Mouse (Mus musculus) MEL (cell line): Measurements from ENCODE around the gene Rsf1. TPM values are rescaled to one million over a fixed set of nuclear protein-coding genes. Genes with fewer than 3 reads are reported as not detected.
A peak's percentile ranks its signal among the peaks of the same experiment; 100 is the strongest.

Experiments used
- DNase-seq: peaks from one replicate; pipeline ENCODE4 v3.0.0; 2011; ENCODE audit warnings: low read depth, low spot score
- H3K27ac ChIP-seq: 2 replicates; pipeline ENCODE4 v1.5.1; 2012; ENCODE audit warnings: low read depth, mild to moderate bottlenecking, control low read depth, low read length, moderate library complexity; ENCODE audit not compliant: control insufficient read depth
- H3K27me3 ChIP-seq, 2 experiments: fragments of 150-350 bp in 1 of 2; sonication (generic) in 1 of 2; 2 replicates each; pipeline ENCODE4 v1.6.1; 2012; ENCODE audit warnings: low read length in 2 of 2, mild to moderate bottlenecking in 2 of 2, improper control_type of control experiment in 1 of 2, moderate library complexity in 1 of 2; ENCODE audit not compliant: insufficient read depth in 2 of 2, control insufficient read depth in 1 of 2
- H3K36me3 ChIP-seq, 2 experiments: 2 replicates each; pipeline ENCODE4 v1.6.1; 2012 to 2014; ENCODE audit warnings: low read length in 2 of 2, improper control_type of control experiment in 1 of 2, inconsistent platforms in 1 of 2, mild to moderate bottlenecking in 1 of 2; ENCODE audit not compliant: insufficient read depth in 2 of 2, control insufficient read depth in 1 of 2
- H3K4me1 ChIP-seq, 2 experiments: fragments of 150-350 bp in 1 of 2; sonication (generic) in 1 of 2; 2 replicates each; pipeline ENCODE4 v1.6.1; 2012; ENCODE audit warnings: low read length in 2 of 2, improper control_type of control experiment in 1 of 2, mild to moderate bottlenecking in 1 of 2; ENCODE audit not compliant: insufficient read depth in 2 of 2, control insufficient read depth in 1 of 2
- H3K4me3 ChIP-seq, 2 experiments: fragments of 150-350 bp in 1 of 2; sonication (generic) in 1 of 2; 2 replicates each; pipeline ENCODE4 v1.5.1; 2012; ENCODE audit warnings: low read depth in 2 of 2, low read length in 2 of 2, mild to moderate bottlenecking in 2 of 2, moderate library complexity in 2 of 2, control low read depth in 1 of 2, improper control_type of control experiment in 1 of 2; ENCODE audit not compliant: control insufficient read depth in 1 of 2, insufficient read depth in 1 of 2
- H3K79me2 ChIP-seq: 2 replicates; pipeline ENCODE4 v1.6.1; 2012; ENCODE audit warnings: mild to moderate bottlenecking, low read length, moderate library complexity; ENCODE audit not compliant: control insufficient read depth, poor library complexity, insufficient read depth
- H3K9ac ChIP-seq: 2 replicates; pipeline ENCODE4 v1.6.1; 2012; ENCODE audit warnings: low read depth, mild to moderate bottlenecking, control low read depth, low read length, moderate library complexity; ENCODE audit not compliant: control insufficient read depth, poor library complexity, severe bottlenecking
- H3K9me3 ChIP-seq: fragments of 150-350 bp; sonication (generic); replicated peaks from 2 replicates; pipeline ENCODE4 v1.6.1; 2012; ENCODE audit warnings: mild to moderate bottlenecking, low read length, improper control_type of control experiment, moderate library complexity; ENCODE audit not compliant: insufficient read depth
- CTCF ChIP-seq, 3 experiments: IDR thresholded peaks in 2 of 3; conservative IDR thresholded peaks in 1 of 3; 2 replicates each; pipeline ENCODE4 v1.5.1; 2011 to 2012; ENCODE audit warnings: low read length in 3 of 3, low read depth in 2 of 3, mild to moderate bottlenecking in 2 of 3, improper control_type of control experiment in 1 of 3, inconsistent platforms in 1 of 3, mixed read lengths in 1 of 3, moderate library complexity in 1 of 3; ENCODE audit not compliant: control insufficient read depth in 1 of 3, insufficient read depth in 1 of 3, poor library complexity in 1 of 3, severe bottlenecking in 1 of 3
- ELF1 ChIP-seq: IDR thresholded peaks from 2 replicates; pipeline ENCODE4 v1.6.1; 2014; ENCODE audit warnings: low read depth, mild to moderate bottlenecking, inconsistent platforms, low read length, improper control_type of control experiment, moderate library complexity
- EP300 ChIP-seq, 2 experiments: IDR thresholded peaks; 2 replicates each; pipeline ENCODE4 v1.6.1; 2011; ENCODE audit warnings: improper control_type of control experiment in 2 of 2, low read length in 2 of 2, low read depth in 1 of 2, mild to moderate bottlenecking in 1 of 2
- GATA1 ChIP-seq: IDR thresholded peaks from 2 replicates; pipeline ENCODE4 v1.6.1; 2011; ENCODE audit warnings: low read depth, low read length, improper control_type of control experiment
- HCFC1 ChIP-seq: IDR thresholded peaks from 2 replicates; pipeline ENCODE4 v1.6.1; 2012; ENCODE audit warnings: low read depth, mild to moderate bottlenecking, inconsistent platforms, low read length, improper control_type of control experiment, moderate library complexity
- MAFK ChIP-seq: IDR thresholded peaks from 2 replicates; pipeline ENCODE4 v1.6.1; 2011; ENCODE audit warnings: low read depth, mild to moderate bottlenecking, low read length, improper control_type of control experiment, borderline replicate concordance
- MAX ChIP-seq: IDR thresholded peaks from 2 replicates; pipeline ENCODE4 v1.6.1; 2011; ENCODE audit warnings: low read length, improper control_type of control experiment
- MAZ ChIP-seq: IDR thresholded peaks from 2 replicates; pipeline ENCODE4 v1.6.1; 2012; ENCODE audit warnings: low read depth, mild to moderate bottlenecking, inconsistent platforms, low read length, improper control_type of control experiment
- MEF2A ChIP-seq: IDR thresholded peaks from 2 replicates; pipeline ENCODE4 v1.6.1; 2014; ENCODE audit warnings: low read depth, mild to moderate bottlenecking, inconsistent platforms, low read length, improper control_type of control experiment; ENCODE audit not compliant: poor library complexity, insufficient replicate concordance, severe bottlenecking; ENCODE audit errors: extremely low read depth
- MXI1 ChIP-seq: IDR thresholded peaks from 2 replicates; pipeline ENCODE4 v1.6.1; 2011; ENCODE audit warnings: mild to moderate bottlenecking, low read depth, low read length, improper control_type of control experiment
- MYC ChIP-seq: IDR thresholded peaks from 2 replicates; pipeline ENCODE4 v1.6.1; 2011; ENCODE audit warnings: low read depth, mild to moderate bottlenecking, low read length, improper control_type of control experiment, moderate library complexity
- POLR2A ChIP-seq, 2 experiments: IDR thresholded peaks; 2 replicates each; pipeline ENCODE4 v1.6.1; 2011 to 2012; ENCODE audit warnings: low read length in 2 of 2, mild to moderate bottlenecking in 2 of 2, control low read depth in 1 of 2, improper control_type of control experiment in 1 of 2, low read depth in 1 of 2, moderate library complexity in 1 of 2; ENCODE audit not compliant: control insufficient read depth in 1 of 2, insufficient read depth in 1 of 2, poor library complexity in 1 of 2
- POLR2AphosphoS2 ChIP-seq: IDR thresholded peaks from 2 replicates; pipeline ENCODE4 v1.6.1; 2011; ENCODE audit warnings: low read length, improper control_type of control experiment
- RAD21 ChIP-seq: IDR thresholded peaks from 2 replicates; pipeline ENCODE4 v1.6.1; 2011; ENCODE audit warnings: mild to moderate bottlenecking, low read depth, low read length, improper control_type of control experiment
- SIN3A ChIP-seq: IDR thresholded peaks from 2 replicates; pipeline ENCODE4 v1.6.1; 2012; ENCODE audit warnings: low read length, improper control_type of control experiment, inconsistent platforms
- SMC3 ChIP-seq: IDR thresholded peaks from 2 replicates; pipeline ENCODE4 v1.6.1; 2011; ENCODE audit warnings: low read depth, low read length, improper control_type of control experiment
- TBP ChIP-seq: IDR thresholded peaks from 2 replicates; pipeline ENCODE4 v1.8.0; 2011; ENCODE audit warnings: low read depth, low read length, improper control_type of control experiment
- TCF12 ChIP-seq: IDR thresholded peaks from 2 replicates; pipeline ENCODE4 v1.6.1; 2014; ENCODE audit warnings: low read depth, mild to moderate bottlenecking, inconsistent platforms, low read length, improper control_type of control experiment, moderate library complexity
- ZC3H11A ChIP-seq: IDR thresholded peaks from 2 replicates; pipeline ENCODE4 v1.6.1; 2012; ENCODE audit warnings: low read depth, mild to moderate bottlenecking, inconsistent platforms, low read length, improper control_type of control experiment
- ZKSCAN1 ChIP-seq: IDR thresholded peaks from 2 replicates; pipeline ENCODE4 v1.6.1; 2012; ENCODE audit warnings: low read depth, mild to moderate bottlenecking, inconsistent platforms, low read length, improper control_type of control experiment, moderate library complexity
- ZMIZ1 ChIP-seq: IDR thresholded peaks from 2 replicates; pipeline ENCODE4 v1.6.1; 2012; ENCODE audit warnings: low read depth, mild to moderate bottlenecking, inconsistent platforms, low read length, improper control_type of control experiment, moderate library complexity
- ZNF384 ChIP-seq: IDR thresholded peaks from 2 replicates; pipeline ENCODE4 v1.6.1; 2012; ENCODE audit warnings: low read depth, mild to moderate bottlenecking, inconsistent platforms, low read length, improper control_type of control experiment
- polyA plus RNA-seq, 2 experiments: library from polyadenylated mRNA; stranded (reverse) in 1 of 2; unstranded in 1 of 2; fragments of >175 nt in 1 of 2; fragments of >200 nt in 1 of 2; gene quantifications; 2 replicates each; pipeline versions ENCODE4 v1.2.1 to v1.2.4; 2012; ENCODE audit warnings: low replicate concordance in 2 of 2, low read depth in 1 of 2; ENCODE audit not compliant: insufficient read length in 2 of 2, insufficient read depth in 1 of 2, missing spikeins in 1 of 2
- total RNA-seq: library from RNA; depleted of rRNA; stranded (reverse); fragments of 300-350 nt; gene quantifications from 2 replicates; pipeline ENCODE4 v1.2.3, GENCODE M21; 2012; rRNA removed

Gene Rsf1
- 11.4 and 12.7 TPM in 2 replicates for total RNA-seq
- 10 to 100 TPM in 1 of 2 experiments, not detected in 1; 17.4 TPM for polyA plus RNA-seq

DNA sequence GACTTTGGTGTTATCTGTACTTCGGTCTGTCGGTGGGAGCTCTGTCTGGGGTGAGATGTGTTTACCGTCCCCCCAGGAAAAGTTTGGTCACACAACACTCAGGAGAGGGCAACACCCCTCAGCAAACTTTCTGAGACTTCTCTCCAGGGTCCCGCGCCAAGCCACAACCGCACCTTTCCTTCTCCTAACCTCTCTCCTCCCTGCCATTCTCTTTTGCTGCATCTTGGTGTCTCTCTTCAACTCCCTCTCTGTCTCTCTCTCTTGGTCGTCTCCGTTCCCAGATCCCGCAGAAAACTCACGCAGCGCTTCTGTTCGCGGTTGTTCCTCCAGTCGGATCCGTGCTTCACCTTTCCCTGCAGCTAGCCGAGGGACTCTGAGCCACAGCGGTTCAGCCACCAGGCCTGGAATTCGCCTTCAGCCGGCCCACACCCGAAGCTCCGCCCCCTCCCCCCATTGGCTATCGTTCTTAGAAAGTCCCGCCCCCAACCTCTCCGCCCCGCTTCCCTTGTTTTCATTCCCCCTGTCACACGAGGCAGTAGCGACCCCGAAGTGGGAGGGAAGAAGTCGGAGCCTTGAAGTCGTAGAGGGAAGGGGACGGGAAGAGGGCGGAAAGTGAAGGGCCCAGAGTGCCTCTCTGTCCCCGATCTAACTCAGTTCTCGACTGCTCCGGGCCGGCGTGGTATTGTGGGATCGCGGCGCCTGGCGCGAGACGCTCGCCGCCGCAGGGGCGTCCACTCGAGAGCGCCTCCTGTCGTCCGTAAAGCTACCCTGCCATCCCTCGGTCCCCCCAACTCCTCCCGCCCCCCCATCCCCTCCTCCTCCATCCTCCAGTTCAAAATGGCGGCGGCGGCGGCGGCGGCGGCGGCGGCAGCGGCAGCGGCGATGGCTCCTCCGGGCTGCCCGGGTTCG is at the start of gene Rsf1, which contains the start of gene Aamdc:
Gene Rsf1 (plus strand): TSS at position 823 of the 909 bp plus-strand sequence.
Gene Aamdc (minus strand): TSS at position 431 of the 909 bp plus-strand sequence.
- Histone ChIP-seq H3K36me3 (peaks cover 0 to 6% of the 10 kb centered on the region in 2 experiments; a peak in 2 of 4 replicates), H3K9ac (peak within 1 kb of the TSS; percentile 99), H3K27me3 (no peaks in the 10 kb centered on the region), H3K4me3 (peak within 1 kb of the TSS; percentile 86 to 98), H3K4me1 (peaks cover 3% of the 10 kb centered on the region in 2 experiments; a peak in 2 of 4 replicates), H3K27ac (peak within 1 kb of the TSS; percentile 74), H3K9me3 (no peaks in the 10 kb centered on the region)
- DNase-seq = peak; percentile 97
- TF ChIP-seq MYC = 0 out of 2 replicates have a peak, but pooled peaks have one; percentile 9
- peak; percentile 85 for TF ChIP-seq HCFC1
- TF ChIP-seq TBP = 0 out of 2 replicates have a peak, but pooled peaks have one; percentile 18
- peak; percentile 67 for TF ChIP-seq ELF1
- no peak for TF ChIP-seq ZNF384
- peak; percentile 56; the same call in 1 of the 2 replicates for TF ChIP-seq ZMIZ1
- TF ChIP-seq CTCF (IDR thresholded peaks at IDR 0.05 in 2 of 3, conservative IDR thresholded peaks at IDR 0.05 in 1 of 3; ENCODE audit: control insufficient read depth in 1 of 3, insufficient read depth in 1 of 3, low read depth in 2 of 3, low read length in 3 of 3, poor library complexity in 1 of 3, severe bottlenecking in 1 of 3) = peak; percentile 50 to 82 (median 65)
- no peak for TF ChIP-seq MEF2A
- TF ChIP-seq ZKSCAN1 = no peak
- TF ChIP-seq GATA1 = no peak
- TF ChIP-seq POLR2A (IDR thresholded peaks at IDR 0.05; ENCODE audit: control insufficient read depth in 1 of 2, insufficient read depth in 1 of 2, low read depth in 1 of 2, low read length in 2 of 2, poor library complexity in 1 of 2) = peak; percentile 44 to 84; a peak in 3 of 4 replicates
- peak; percentile 56; the same call in 1 of the 2 replicates for TF ChIP-seq MAZ
- peak; percentile 94 for TF ChIP-seq SIN3A
- peak; percentile 52 for TF ChIP-seq TCF12
- TF ChIP-seq MAX = peak; percentile 54; the same call in 1 of the 2 replicates
- TF ChIP-seq POLR2AphosphoS2 = peak; percentile 56; the same call in 1 of the 2 replicates
- peak; percentile 90 for TF ChIP-seq MXI1
- TF ChIP-seq, all 39 proteins: peak for 13
- peaks cover 34% of the 10 kb centered on the region for H3K79me2 ChIP-seq

DNA sequence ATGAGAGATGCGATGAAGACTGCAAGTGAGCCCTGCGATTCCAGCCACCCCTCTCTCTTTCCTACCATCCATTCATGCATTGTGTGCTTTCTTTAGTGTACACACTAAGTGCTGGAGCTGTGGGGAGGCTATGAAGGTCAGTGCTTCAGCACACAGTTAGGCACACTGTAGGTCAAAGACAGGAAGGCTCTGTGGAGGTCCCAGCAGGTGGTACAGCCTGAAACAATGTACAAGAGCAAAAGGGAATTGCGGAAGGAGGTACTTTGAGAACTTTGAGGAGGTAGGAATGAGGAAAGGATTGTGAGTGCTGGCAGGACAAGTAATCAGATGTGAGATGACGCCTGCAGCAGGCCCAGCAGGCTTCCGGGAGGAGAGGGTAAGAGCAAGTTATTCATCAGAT is 44.2 kb upstream of the Rsf1 start:
- TF ChIP-seq RAD21 = no peak
- TF ChIP-seq POLR2AphosphoS2 = no peak
- no peak for TF ChIP-seq EP300 (IDR thresholded peaks at IDR 0.05; ENCODE audit: low read depth in 1 of 2, low read length in 2 of 2)
- no peak for TF ChIP-seq SMC3
- TF ChIP-seq MYC = no peak
- no peak for TF ChIP-seq MAFK
- TF ChIP-seq SIN3A = no peak
- no peak for TF ChIP-seq ZC3H11A
- TF ChIP-seq MEF2A = no peak
- no peaks in the 10 kb centered on the region for H3K9me3 ChIP-seq
- H3K4me1 ChIP-seq = no peaks in the 10 kb centered on the region
- no peaks in the 10 kb centered on the region for H3K79me2 ChIP-seq
- H3K4me3 ChIP-seq = no peak overlapping the region
- peaks cover 0 to 7% of the 10 kb centered on the region in 2 experiments; a peak in 2 of 4 replicates for H3K36me3 ChIP-seq
- DNase-seq = no peak
- H3K27me3 ChIP-seq = no peaks in the 10 kb centered on the region
- H3K27ac ChIP-seq = no peak overlapping the region
- no peak overlapping the region for H3K9ac ChIP-seq
